Mouse (Mus musculus) brown adipose tissue, adult 24 weeks (tissue): ENCODE results near the gene Tmco2. TPM values are rescaled to one million over a fixed set of nuclear protein-coding genes. Genes with fewer than 3 reads are reported as not detected.

Experiments
- polyA plus RNA-seq: library from polyadenylated mRNA; stranded (reverse); fragments of >200 nt; gene quantifications from 2 replicates; pipeline ENCODE4 v1.2.4, GENCODE M21; 2012; ENCODE audit not compliant: missing spikeins, insufficient read depth, insufficient read length

Gene Tmco2
- polyA plus RNA-seq, 1 experiment: not detected

Other genes starting within 250 kb of the Tmco2 start
- 1.9 and 4.1 TPM in 2 replicates for gene Exo5, start 184.2 kb downstream of the Tmco2 start, polyA plus RNA-seq
- gene Zfp69, start 157.5 kb downstream of the Tmco2 start, polyA plus RNA-seq: 0.79 TPM in 1 of 2 replicates, not detected in the other
- 9.5 and 12.0 TPM in 2 replicates for gene Smap2, start 92.0 kb downstream of the Tmco2 start, polyA plus RNA-seq
- gene Col9a2, start 69.8 kb downstream of the Tmco2 start, polyA plus RNA-seq: not detected in 2 replicates
- gene Zmpste24, start 11.0 kb downstream of the Tmco2 start, polyA plus RNA-seq: 14.9 and 18.0 TPM in 2 replicates
- 4.2 and 4.6 TPM in 2 replicates for gene Rlf, start 105.9 kb upstream of the Tmco2 start, polyA plus RNA-seq
- not detected in 2 replicates for gene Gm12888, start 215.7 kb upstream of the Tmco2 start, polyA plus RNA-seq